Mouse (Mus musculus): ENCODE measurements around the gene Jag2.

- TF ChIP-seq CTCF (IDR thresholded peaks at IDR 0.05; ENCODE audit: extremely low read depth, insufficient read depth, insufficient read length, insufficient replicate concordance) (no peak), POLR2A (IDR thresholded peaks at IDR 0.05; ENCODE audit: low read depth, low read length) (no peak)
Observed at GRCm38 (mm10) chr12:112880661-112881060, 48.9 kb downstream of the Jag2 start.
